Mouse (Mus musculus): ENCODE results near the gene Cyp2j6. TPM values are rescaled to one million over a fixed set of nuclear protein-coding genes. Genes with fewer than 3 reads are reported as not detected.

Cyp2j6 gene
- polyA plus RNA-seq, 1 experiment from 2014 or later, result 1.2 TPM

DNA sequence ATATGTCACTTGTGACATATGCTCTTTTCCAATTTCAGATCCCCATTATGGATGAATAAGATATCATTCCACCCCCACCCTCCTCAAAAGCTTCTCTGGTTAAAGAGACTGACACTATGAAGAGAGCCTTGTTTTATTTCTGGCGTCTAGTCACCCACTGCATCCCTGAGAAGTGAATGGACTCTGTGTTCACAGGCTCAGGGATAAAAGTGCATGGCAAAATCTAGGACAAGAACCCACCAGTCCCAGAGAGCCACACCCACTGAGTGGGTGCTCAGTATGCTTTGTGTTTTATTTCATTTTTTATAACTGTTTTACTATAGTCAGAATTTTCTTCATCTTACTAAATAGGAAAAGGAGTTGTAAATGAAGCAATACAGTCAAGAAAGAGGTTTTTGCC, 7.5 kb downstream of the Cyp2j6 start:
- Histone ChIP-seq H3K4me1 (replicated peaks) (no peaks in the 10 kb centered on the region), H3K9ac (no peak overlapping the region), H3K9me3 (replicated peaks) (no peaks in the 10 kb centered on the region), H3K36me3 (replicated peaks) (no peaks in the 10 kb centered on the region), H3K27me3 (no peaks in the 10 kb centered on the region), H3K4me2 (no peak overlapping the region), H3K27ac (replicated peaks) (no peak overlapping the region), H3K4me3 (replicated peaks) (no peak overlapping the region)
- WGBS (ENCODE audit: insufficient replicate concordance), result 63% methylated on average over 1 of the region's 1 CpGs
- no peak for ATAC-seq (ENCODE audit: insufficient read depth)

DNA sequence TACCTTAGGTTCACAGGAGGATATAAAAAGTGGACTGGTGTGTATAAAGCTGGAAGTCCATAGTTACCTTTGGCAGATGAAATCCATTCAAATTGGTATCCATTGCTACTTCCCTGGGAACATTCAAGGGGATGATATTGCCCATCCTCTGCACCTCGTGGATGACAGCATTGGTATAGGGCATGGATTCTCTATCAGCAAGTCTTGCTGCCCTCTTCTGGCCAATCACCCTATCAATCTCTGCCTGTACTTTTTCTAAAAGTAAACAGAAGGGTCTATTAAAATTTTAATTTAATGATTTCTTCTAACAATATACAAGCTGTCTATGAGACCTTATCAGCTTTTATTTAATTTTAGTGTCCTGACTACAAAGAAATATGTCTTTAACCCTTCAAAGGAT, 27.7 kb downstream of the Cyp2j6 start:
- H3K36me3 ChIP-seq (replicated peaks), result no peaks in the 10 kb centered on the region
- H3K4me3 ChIP-seq (replicated peaks), result no peak overlapping the region
- no peaks in the 10 kb centered on the region for H3K9me3 ChIP-seq (replicated peaks)
- H3K9ac ChIP-seq, result no peak overlapping the region
- ATAC-seq (ENCODE audit: insufficient read depth), result no peak
- no peak overlapping the region for H3K27ac ChIP-seq (replicated peaks)
- 8% methylated on average over 1 of the region's 1 CpGs for WGBS (ENCODE audit: insufficient replicate concordance)
- H3K4me1 ChIP-seq (replicated peaks), result no peaks in the 10 kb centered on the region
- H3K4me2 ChIP-seq, result no peak overlapping the region
- H3K27me3 ChIP-seq, result no peaks in the 10 kb centered on the region

DNA sequence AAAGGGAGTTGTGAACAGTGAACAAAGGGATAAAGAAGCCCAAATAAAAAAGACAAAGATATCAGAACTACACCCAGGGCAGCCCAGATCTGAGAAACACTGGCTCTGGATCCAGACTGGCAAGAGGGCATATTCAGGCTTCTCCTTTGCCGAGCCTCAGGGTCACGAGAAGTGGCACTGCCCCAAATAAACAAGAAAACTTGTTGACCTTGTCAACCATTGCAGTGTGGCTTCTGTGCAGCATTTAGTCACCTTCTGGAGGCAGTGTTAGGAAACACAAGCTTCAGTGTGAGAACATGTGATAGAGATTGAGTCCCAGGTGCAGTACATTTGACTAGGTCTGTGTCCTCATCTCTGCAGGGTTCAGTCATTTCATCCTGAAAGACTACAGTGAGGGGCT, 31.2 kb downstream of the Cyp2j6 start:
- H3K27ac ChIP-seq (replicated peaks), result no peak overlapping the region
- no peaks in the 10 kb centered on the region for H3K9me3 ChIP-seq (replicated peaks)
- H3K4me1 ChIP-seq (replicated peaks), result no peaks in the 10 kb centered on the region
- no peak overlapping the region for H3K9ac ChIP-seq
- no peak for ATAC-seq (ENCODE audit: insufficient read depth)
- no peaks in the 10 kb centered on the region for H3K27me3 ChIP-seq
- H3K4me2 ChIP-seq, result no peak overlapping the region
- WGBS (ENCODE audit: insufficient replicate concordance), result 69% methylated on average over 2 of the region's 2 CpGs
- no peaks in the 10 kb centered on the region for H3K36me3 ChIP-seq (replicated peaks)
- no peak overlapping the region for H3K4me3 ChIP-seq (replicated peaks)

DNA sequence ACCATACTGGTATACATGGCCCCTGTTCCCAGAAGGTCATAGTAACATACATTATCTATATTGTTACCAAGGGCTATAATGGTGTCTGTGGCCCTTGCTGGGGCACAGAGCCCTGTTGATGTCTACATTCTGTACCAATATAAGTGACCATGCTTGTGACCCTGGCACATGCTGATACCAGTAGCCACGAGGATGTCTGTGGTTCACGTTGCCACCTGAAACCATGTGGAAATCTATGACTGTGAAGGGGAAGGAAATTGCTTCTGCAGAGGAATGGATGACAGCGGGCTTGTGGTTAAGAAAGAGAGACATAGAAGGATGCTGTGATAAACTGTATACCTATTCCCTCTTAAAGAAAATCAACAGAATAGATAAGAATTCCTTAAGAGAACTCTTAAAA, 43.4 kb downstream of the Cyp2j6 start:
- no peak overlapping the region for H3K9ac ChIP-seq
- H3K9me3 ChIP-seq (replicated peaks), result no peaks in the 10 kb centered on the region
- H3K36me3 ChIP-seq (replicated peaks), result no peaks in the 10 kb centered on the region
- H3K4me3 ChIP-seq (replicated peaks), result no peak overlapping the region
- no peak overlapping the region for H3K27ac ChIP-seq (replicated peaks)
- H3K4me1 ChIP-seq (replicated peaks), result no peaks in the 10 kb centered on the region
- ATAC-seq (ENCODE audit: insufficient read depth), result no peak
- H3K4me2 ChIP-seq, result no peak overlapping the region
- H3K27me3 ChIP-seq, result no peaks in the 10 kb centered on the region
- 26% methylated on average over 3 of the region's 3 CpGs for WGBS (ENCODE audit: insufficient replicate concordance)

DNA sequence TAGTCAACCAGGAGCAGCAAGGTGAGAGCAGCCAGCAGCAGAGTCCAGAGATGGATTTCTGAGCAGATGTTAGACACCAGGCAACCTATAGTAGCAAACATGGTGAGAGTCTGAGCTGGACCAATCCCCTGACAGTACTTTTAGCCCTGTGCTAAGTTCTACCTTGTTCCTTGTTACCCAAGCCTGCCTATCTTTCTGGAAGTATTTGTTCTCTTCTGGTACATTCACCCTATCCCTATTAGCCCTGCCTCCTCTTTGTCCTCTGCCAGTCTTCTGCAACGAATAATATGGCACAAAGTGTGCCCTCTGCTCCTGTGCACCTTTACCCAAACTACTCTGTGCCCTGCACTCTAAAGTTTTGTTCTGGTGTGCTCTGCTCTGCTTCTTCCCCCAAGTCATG, 46.2 kb downstream of the Cyp2j6 start, which contains the start of gene Cyp2j8:
Cyp2j8 (minus strand) TSS at position 101 of the 400 bp plus-strand sequence.
- no peaks in the 10 kb centered on the region for H3K4me1 ChIP-seq (replicated peaks)
- 45% methylated on average over 1 of the region's 1 CpGs for WGBS (ENCODE audit: insufficient replicate concordance)
- H3K36me3 ChIP-seq (replicated peaks), result no peaks in the 10 kb centered on the region
- H3K9ac ChIP-seq, result no peak within 1 kb of the TSS
- H3K27ac ChIP-seq (replicated peaks), result no peak within 1 kb of the TSS
- no peak for ATAC-seq (ENCODE audit: insufficient read depth)
- no peaks in the 10 kb centered on the region for H3K9me3 ChIP-seq (replicated peaks)
- H3K27me3 ChIP-seq, result no peaks in the 10 kb centered on the region
- H3K4me3 ChIP-seq (replicated peaks), result no peak within 1 kb of the TSS
- H3K4me2 ChIP-seq, result no peak within 1 kb of the TSS

Other genes starting within 250 kb of the Cyp2j6 start
- not detected in 2 replicates for gene Cyp2j11, start 205.0 kb downstream of the Cyp2j6 start, polyA plus RNA-seq (2015; fragmentation: Nextera tagmentation; extraction: Ambion mirVana)
- gene Cyp2j8, start 46.3 kb downstream of the Cyp2j6 start, polyA plus RNA-seq (2015; fragmentation: Nextera tagmentation; extraction: Ambion mirVana), result not detected in 2 replicates
- gene Cyp2j9, start 37.9 kb upstream of the Cyp2j6 start, polyA plus RNA-seq (2015; fragmentation: Nextera tagmentation; extraction: Ambion mirVana), result 0.06 and 0.20 TPM in 2 replicates
- 0.44 and 0.46 TPM in 2 replicates for gene Cyp2j5, start 110.5 kb upstream of the Cyp2j6 start, polyA plus RNA-seq (2015; fragmentation: Nextera tagmentation; extraction: Ambion mirVana)
- gene Gm12695, start 231.5 kb upstream of the Cyp2j6 start, polyA plus RNA-seq (2015; fragmentation: Nextera tagmentation; extraction: Ambion mirVana), result not detected in 2 replicates

All from liver, embryonic 15.5 days (tissue).